Mouse (Mus musculus): ENCODE measurements around the gene Lcorl.
"Not testable (repeated sequence)": the region's sequence is repeated elsewhere in the genome, so short reads cannot be mapped to it uniquely, and the experiment has no call there.

The Lcorl gene

DNA sequence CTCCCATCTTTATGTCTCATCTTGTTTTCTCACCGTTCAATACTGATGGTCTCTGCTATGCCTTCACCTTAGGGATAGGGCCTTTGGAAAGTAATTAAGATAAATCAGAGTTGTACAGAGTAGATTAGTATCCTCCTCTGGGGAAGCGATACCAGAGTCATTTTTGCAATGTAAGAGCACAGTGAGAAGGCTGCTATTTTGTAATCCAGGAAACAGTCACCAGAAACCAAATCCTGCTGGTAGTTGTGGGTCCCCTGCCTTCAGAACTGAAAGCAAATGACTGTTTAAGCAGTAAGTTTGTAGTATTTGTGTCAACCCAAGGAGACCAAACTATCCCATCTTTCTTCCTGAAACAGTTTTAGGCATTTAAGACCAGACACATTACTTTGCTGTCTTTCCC, 147.8 kb downstream of the Lcorl start:
- no peak for DNase-seq (ENCODE audit: extremely low read depth, low read depth)

DNA sequence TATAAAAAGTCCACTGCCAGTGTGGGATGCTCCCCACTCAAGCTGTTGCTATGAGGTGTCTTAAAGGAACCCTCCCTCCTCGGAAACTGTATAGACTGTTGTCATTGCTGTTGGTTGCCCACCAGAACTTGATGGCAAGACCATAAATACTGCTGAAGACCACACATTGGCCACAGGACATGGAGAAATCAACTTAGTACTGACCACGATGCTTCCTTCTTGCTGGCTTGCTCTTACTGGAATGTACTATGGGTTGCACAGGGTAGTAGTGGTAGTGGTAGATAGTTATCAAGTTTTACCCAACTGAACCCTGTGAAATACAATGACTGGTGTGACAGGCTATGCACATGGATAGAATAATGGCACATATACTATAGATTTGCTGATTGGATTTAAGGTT, 150.6 kb downstream of the Lcorl start:
- no peak for DNase-seq (ENCODE audit: extremely low read depth, low read depth)

DNA sequence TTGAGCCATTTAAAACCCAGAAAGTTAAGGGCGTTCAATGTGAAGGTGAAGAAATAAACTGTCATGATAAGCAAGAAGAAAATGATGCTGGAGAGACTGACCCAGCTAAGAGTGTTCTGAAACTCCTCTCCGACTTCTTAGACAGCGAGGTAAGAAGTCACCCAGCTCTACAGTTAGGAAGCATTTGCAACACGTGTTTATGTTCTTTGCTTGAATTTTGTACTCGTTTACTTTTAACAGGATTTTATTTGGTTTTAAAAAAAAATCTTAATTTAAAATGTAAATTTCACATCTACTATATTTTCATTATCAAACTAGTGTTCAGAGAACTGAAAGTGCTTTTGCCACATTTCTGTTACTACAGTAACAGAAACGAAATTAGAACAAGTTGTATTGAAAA, 165.7 kb downstream of the Lcorl start:
- no peak for DNase-seq (ENCODE audit: extremely low read depth, low read depth)

DNA sequence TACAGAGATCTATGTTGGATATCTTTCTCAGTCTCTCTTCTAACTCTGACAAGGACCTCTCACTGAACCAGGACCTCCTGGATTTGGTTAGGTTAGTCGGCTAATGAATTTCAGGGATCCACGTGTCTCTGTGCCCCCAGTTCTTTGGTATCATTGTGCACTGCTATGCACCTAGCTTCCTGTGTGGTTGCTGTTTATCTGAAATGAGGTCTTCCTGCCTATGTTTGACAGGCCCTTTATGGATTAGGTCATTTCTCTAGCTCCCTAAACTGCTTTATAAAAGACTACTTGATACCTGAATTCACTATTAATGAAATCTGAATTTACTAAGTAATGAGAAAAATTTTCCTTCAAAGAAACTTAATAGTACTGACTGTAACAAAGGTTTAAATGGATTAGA, 166.6 kb downstream of the Lcorl start:
- no peak for DNase-seq (ENCODE audit: extremely low read depth, low read depth)

GRCm38 (mm10) chr5:45689152-45689551, 168.3 kb downstream of the Lcorl start:
- DNase-seq (ENCODE audit: extremely low read depth, low read depth): no peak

DNA sequence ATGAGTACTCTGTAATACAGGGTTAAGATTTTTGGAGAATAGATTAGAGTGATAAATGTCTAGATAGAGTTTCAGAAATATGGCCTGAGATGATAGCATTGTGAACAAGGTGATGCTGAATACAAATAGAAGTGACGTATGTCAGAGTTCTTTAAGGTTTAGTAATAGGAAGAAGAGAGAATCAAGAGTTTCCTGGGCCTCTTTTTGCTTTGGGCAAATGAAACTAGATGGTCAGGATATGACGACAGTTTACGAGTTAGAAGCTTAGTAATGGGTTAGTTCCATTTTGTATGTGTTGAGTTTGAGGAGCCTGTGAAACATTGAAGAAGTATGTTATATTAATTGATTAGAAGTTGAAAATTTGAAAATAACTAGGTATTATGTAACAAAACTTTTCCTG, 171.2 kb downstream of the Lcorl start:
- DNase-seq (ENCODE audit: extremely low read depth, low read depth): no peak

- DNase-seq (ENCODE audit: extremely low read depth, low read depth): no peak
Observed at GRCm38 (mm10) chr5:45685243-45685642, 172.2 kb downstream of the Lcorl start.

- peak; percentile 32 for DNase-seq (ENCODE audit: extremely low read depth, low read depth)
Observed at GRCm38 (mm10) chr5:45683388-45683787, 174.0 kb downstream of the Lcorl start.

DNA sequence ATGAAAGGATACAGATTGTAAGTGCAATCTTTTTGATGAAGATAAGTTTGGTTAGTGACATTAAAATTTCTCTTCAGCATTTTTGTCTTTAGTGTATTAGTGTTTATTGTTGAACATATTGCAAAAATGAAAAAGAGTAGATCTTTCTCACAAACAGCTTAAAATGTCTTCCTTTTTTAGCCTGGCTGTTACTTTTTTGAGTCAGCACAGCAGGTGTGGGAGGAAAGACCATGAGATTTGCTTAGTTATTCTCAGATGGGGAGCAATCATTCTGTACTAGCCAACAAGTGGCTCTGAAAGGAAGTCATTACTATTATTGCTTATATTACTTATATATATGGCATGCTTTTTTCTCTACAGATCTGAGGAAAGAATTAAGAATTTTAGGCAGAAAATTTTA, 177.5 kb downstream of the Lcorl start:
- no peak for DNase-seq (ENCODE audit: extremely low read depth, low read depth)

- DNase-seq (ENCODE audit: extremely low read depth, low read depth): peak; percentile 31
Observed at GRCm38 (mm10) chr5:45677639-45678038, 179.8 kb downstream of the Lcorl start.

- no peak for DNase-seq (ENCODE audit: extremely low read depth, low read depth)
Observed at GRCm38 (mm10) chr5:45675032-45675431, 182.4 kb downstream of the Lcorl start.

GRCm38 (mm10) chr5:45670894-45671494, 186.4 kb downstream of the Lcorl start:
- DNase-seq (ENCODE audit: extremely low read depth, low read depth): peak; percentile 13

- peak; percentile 36 for DNase-seq (ENCODE audit: extremely low read depth, low read depth)
Observed at GRCm38 (mm10) chr5:45670280-45670670, 187.1 kb downstream of the Lcorl start.

- peak; percentile 96 for DNase-seq (ENCODE audit: extremely low read depth, low read depth)
Observed at GRCm38 (mm10) chr5:45669598-45670279, 187.7 kb downstream of the Lcorl start, which contains the start of gene Ncapg. Gene Ncapg, plus strand, starts transcription at chr5:45669919.

GRCm38 (mm10) chr5:45669234-45669597, 188.2 kb downstream of the Lcorl start:
- DNase-seq (ENCODE audit: extremely low read depth, low read depth): no peak

DNA sequence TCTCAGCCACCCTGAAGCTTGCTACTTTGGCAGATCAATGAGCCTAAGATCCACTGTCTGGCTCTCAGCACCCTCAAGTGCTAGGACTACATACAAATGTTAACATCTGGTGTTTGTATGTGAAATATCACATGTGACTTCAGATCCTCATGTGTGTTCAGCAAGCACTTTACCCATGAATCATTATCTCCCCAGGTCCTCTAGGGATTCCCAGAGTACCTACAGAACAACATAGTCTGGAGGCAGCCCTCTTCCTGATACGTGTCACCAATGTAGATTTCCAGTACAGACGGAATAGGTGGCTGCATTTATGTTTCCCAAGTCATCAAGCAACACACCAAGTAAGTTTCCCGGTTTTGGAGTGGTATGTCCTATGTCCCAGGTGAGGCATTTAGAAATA, 188.6 kb downstream of the Lcorl start:
- DNase-seq (ENCODE audit: extremely low read depth, low read depth): peak; percentile 38

DNA sequence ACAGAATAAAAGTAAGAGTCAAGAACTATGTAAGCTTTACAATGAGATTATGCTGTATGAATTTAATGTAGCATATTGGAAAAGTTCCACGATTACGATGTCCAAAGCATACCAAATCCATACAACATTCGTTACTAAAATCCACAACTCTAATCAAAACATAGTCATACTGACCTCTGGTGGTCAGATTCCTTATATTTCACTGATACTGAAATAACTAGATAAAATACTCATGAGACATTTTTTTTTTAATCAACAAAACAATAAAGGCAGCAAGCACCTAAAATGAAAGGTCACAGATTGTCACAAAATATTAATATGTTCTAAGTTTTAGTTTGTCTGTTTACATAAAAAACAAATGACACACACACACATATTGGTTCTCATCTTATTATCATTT, 189.1 kb downstream of the Lcorl start:
- peak; percentile 78 for DNase-seq (ENCODE audit: extremely low read depth, low read depth)

- not testable (repeated sequence) for DNase-seq (ENCODE audit: extremely low read depth, low read depth)
Observed at GRCm38 (mm10) chr5:45658406-45658805, 199.0 kb downstream of the Lcorl start.

DNA sequence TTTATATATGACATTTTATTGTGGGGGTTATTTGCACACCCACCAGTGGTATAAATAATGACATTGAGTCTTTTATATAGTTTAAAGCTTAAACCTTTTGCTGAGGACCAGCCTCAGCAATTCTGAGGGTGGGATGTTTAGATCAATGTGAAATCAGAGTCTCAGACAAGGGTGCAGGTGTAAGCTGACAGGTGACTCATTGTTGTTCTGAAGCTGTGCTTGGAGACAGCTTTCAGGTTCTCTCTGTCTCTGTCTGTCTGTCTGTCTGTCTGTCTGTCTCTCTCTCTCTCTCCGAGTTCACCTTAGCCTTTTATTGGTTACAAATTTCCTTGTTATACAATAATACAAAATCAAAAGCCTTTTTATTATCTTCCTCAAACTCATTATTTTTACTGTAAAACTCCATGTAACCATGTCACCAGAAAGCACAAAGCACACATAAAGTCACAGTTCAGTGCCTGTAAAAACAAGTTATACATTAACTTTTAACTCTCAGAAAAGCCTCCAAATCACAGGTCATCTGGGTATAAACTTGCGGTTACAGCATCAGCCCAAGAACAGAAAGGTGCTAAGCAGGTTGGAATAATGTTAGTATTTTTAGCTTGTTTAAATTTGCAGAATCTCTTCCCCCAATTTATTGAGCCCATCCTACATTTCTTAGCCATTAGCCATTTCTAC, 206.2 kb downstream of the Lcorl start:
- no peak for DNase-seq (ENCODE audit: extremely low read depth, low read depth)

Data from MEL-GATA-1-ER (cell line).